Mouse (Mus musculus) bone marrow, adult 2 months (tissue): ENCODE measurements around the gene Jun.

Experiments used
- CTCF ChIP-seq: fragments of 200-500 bp; IDR thresholded peaks from 2 replicates; pipeline ENCODE4 v1.5.1; 2011; ENCODE audit warnings: low read length, control low read depth; ENCODE audit not compliant: control insufficient read depth, insufficient read depth
- POLR2A ChIP-seq: fragments of 200-500 bp; IDR thresholded peaks from 2 replicates; pipeline ENCODE4 v1.6.1; 2011; ENCODE audit warnings: low read depth, mild to moderate bottlenecking, control low read depth, low read length, borderline replicate concordance; ENCODE audit not compliant: control insufficient read depth

GRCm38 (mm10) chr4:95062873-95063272, 10.9 kb upstream of the Jun start:
- TF ChIP-seq CTCF (no peak), POLR2A (no peak)
